Mouse (Mus musculus): Measurements from ENCODE around the gene Fbxo36.

GRCm38 (mm10) chr1:84881248-84882065 is 41.8 kb downstream of the Fbxo36 start:
- TF ChIP-seq GATA1 (IDR thresholded peaks at IDR 0.05; ENCODE audit: low read length) (no peak), TAL1 (IDR thresholded peaks at IDR 0.05; ENCODE audit: low read length) (no peak)

Measured in erythroblast, embryonic 14.5 days (primary cell).